Mouse (Mus musculus) brain, embryonic 18.5 days (tissue): ENCODE data around the gene Casp9.

Source experiments
- DNase-seq: peaks from one replicate; pipeline ENCODE4 v3.0.0-alpha.2; 2012; ENCODE audit warnings: low read depth, low spot score

The Casp9 gene

DNA sequence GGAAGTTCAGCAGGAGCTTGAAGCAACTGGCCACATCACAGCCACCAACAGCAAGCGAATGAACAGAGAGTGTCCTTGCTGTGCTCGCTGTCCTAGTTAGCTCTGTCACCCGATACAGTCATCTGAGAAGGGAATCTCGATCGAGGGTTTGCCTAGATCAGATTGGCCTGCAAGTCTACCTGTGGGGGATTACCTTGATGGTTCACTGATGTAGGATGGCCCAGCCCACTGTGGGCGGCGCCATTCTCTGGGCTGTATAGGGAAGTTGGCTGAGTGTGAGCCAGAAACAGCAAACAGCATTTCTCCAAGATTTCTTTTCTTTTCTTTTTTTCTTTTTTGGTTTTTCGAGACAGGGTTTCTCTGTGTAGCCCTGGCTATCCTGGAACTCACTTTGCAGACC lies 71.1 kb downstream of the Casp9 start:
- no peak for DNase-seq

DNA sequence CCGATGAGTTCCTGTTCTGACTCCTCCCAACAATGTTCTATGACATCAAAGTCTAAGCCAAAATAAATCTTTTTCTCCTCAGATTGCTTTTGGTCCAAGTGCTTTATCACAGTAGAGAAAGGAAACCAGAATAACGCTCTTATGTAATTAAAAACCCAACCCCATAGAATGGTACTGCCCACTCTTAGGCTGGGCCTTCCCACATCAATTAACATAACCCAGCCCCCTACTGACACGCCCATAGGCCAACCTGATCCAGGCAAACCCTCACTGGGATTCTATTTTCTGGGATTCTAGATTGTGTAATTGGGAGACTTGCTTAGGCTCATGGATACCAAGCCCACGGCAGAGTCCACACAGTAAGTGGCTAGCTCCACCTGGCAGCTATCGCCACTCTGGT lies 71.6 kb downstream of the Casp9 start:
- no peak for DNase-seq
